8 mouse cellular contexts compared by ENCODE assay signal in genomic region chr11:103142441-103143182, GRCm38 (mm10). TPM values are rescaled to one million over a fixed set of nuclear protein-coding genes. Genes with fewer than 3 reads are reported as not detected.
DNase-seq lines count a peak whose midpoint lies in the region; ATAC-seq and TF ChIP-seq lines count a peak whose summit lies in the region.

No protein-coding gene starts in this region.

- peak; percentile 85 for ATAC-seq in embryonic facial prominence, embryonic 15.5 days (ENCODE audit: insufficient number of reproducible peaks, low FRiP score, low TSS enrichment, low read depth)
- ATAC-seq in liver, embryonic 13.5 days (ENCODE audit: low read depth), result no peak

- H3K27ac ChIP-seq in bone marrow, adult 2 months (ENCODE audit: control insufficient read depth, insufficient read depth, low read depth, low read length, poor library complexity), result peak overlapping the region; percentile 26; the same call in 1 of the 2 replicates
- peak overlapping the region; percentile 88 for H3K27ac ChIP-seq in embryonic facial prominence, embryonic 15.5 days (replicated peaks)
- H3K27ac ChIP-seq in liver, embryonic 13.5 days, result peak overlapping the region; percentile 56

- H3K36me3 ChIP-seq in embryonic facial prominence, embryonic 15.5 days, result peaks cover 13% of the 10 kb centered on the region
- H3K36me3 ChIP-seq in liver, embryonic 13.5 days, result peaks cover 20% of the 10 kb centered on the region

- peak overlapping the region; percentile 50 for H3K4me2 ChIP-seq in embryonic facial prominence, embryonic 15.5 days (replicated peaks)
- H3K4me2 ChIP-seq in liver, embryonic 13.5 days, result peak overlapping the region; percentile 5; the same call in 1 of the 2 replicates

- no peak for TF ChIP-seq POLR2A in bone marrow, adult 2 months (IDR thresholded peaks at IDR 0.05; ENCODE audit: borderline replicate concordance, control insufficient read depth, low read depth, low read length)

- peak; percentile 54 to 59 for DNase-seq in CD8-positive naive resting alpha-beta T cell, adult 2 months (ENCODE audit: low read depth in 2 of 2, low spot score in 2 of 2)
- peak; percentile 34 for DNase-seq in heart, postnatal 25 days (ENCODE audit: low spot score)
- peak; percentile 76 to 86 for DNase-seq in kidney, postnatal 4 days
- no peak for DNase-seq in liver, embryonic 13.5 days
- DNase-seq in naive thymus-derived CD4-positive, alpha-beta T cell, adult 2 months (ENCODE audit: low read depth), result peak; percentile 87
- DNase-seq in thymus, postnatal 14 days, result peak; percentile 87

- no peaks in the 10 kb centered on the region for H3K27me3 ChIP-seq in embryonic facial prominence, embryonic 15.5 days
- H3K27me3 ChIP-seq in liver, embryonic 13.5 days, result no peaks in the 10 kb centered on the region

- intact Hi-C loops in heart, postnatal 25 days (cut with DNase I), result no loop called here

- TF ChIP-seq CTCF in bone marrow, adult 2 months (IDR thresholded peaks at IDR 0.05; ENCODE audit: control insufficient read depth, insufficient read depth, low read length), result no peak

- WGBS in bone marrow, adult 2 months, result 25% methylated on average over 8 of the region's 8 CpGs
- 22% methylated on average over 8 of the region's 8 CpGs for WGBS in embryonic facial prominence, embryonic 15.5 days
- 39% methylated on average over 8 of the region's 8 CpGs for WGBS in liver, embryonic 13.5 days (ENCODE audit: insufficient replicate concordance)

- peak overlapping the region; percentile 18; the same call in 1 of the 2 replicates for H3K9ac ChIP-seq in embryonic facial prominence, embryonic 15.5 days
- H3K9ac ChIP-seq in liver, embryonic 13.5 days, result no peak overlapping the region

- peaks cover 3% of the 10 kb centered on the region for H3K4me1 ChIP-seq in bone marrow, adult 2 months (ENCODE audit: control insufficient read depth, insufficient read depth, low read length)
- H3K4me1 ChIP-seq in embryonic facial prominence, embryonic 15.5 days, result peaks cover 44% of the 10 kb centered on the region
- H3K4me1 ChIP-seq in liver, embryonic 13.5 days (replicated peaks), result peaks cover 56% of the 10 kb centered on the region

- H3K9me3 ChIP-seq in embryonic facial prominence, embryonic 15.5 days (replicated peaks), result no peaks in the 10 kb centered on the region
- H3K9me3 ChIP-seq in liver, embryonic 13.5 days (replicated peaks), result no peaks in the 10 kb centered on the region

- no peak overlapping the region for H3K4me3 ChIP-seq in bone marrow, adult 2 months (replicated peaks; ENCODE audit: control insufficient read depth, low read depth, low read length)
- H3K4me3 ChIP-seq in embryonic facial prominence, embryonic 15.5 days (replicated peaks), result peak overlapping the region; percentile 35
- no peak overlapping the region for H3K4me3 ChIP-seq in liver, embryonic 13.5 days (replicated peaks)

RNA-seq across cellular contexts. Expression of gene Hexim2, which starts 10.4 kb away (rescaled TPM):
- 2.8 and 5.7 TPM in 2 replicates for polyA plus RNA-seq in bone marrow, adult 2 months (2011; ENCODE audit: insufficient read depth, insufficient read length, low replicate concordance, missing spikeins)
- 14.0 and 14.1 TPM in 2 replicates for polyA plus RNA-seq in embryonic facial prominence, embryonic 15.5 days (2015; fragmentation: Nextera tagmentation; extraction: Ambion mirVana)
- 1 to 10 TPM; 1.3 to 2.3 TPM for total RNA-seq in heart, postnatal 25 days (2021)
- 6.3 and 7.7 TPM in 2 replicates for polyA plus RNA-seq in liver, embryonic 13.5 days (2015; fragmentation: Nextera tagmentation; extraction: Ambion mirVana)

RNA-seq across cellular contexts. Expression of gene Hexim1, which starts 26.6 kb away (rescaled TPM):
- polyA plus RNA-seq in bone marrow, adult 2 months (2011; ENCODE audit: insufficient read depth, insufficient read length, low replicate concordance, missing spikeins), result 14.0 and 21.8 TPM in 2 replicates
- polyA plus RNA-seq in embryonic facial prominence, embryonic 15.5 days (2015; fragmentation: Nextera tagmentation; extraction: Ambion mirVana), result 5.9 and 6.1 TPM in 2 replicates
- total RNA-seq in heart, postnatal 25 days (2021), result 10 to 100 TPM; 17.5 to 18.8 TPM
- 2.6 and 3.0 TPM in 2 replicates for polyA plus RNA-seq in liver, embryonic 13.5 days (2015; fragmentation: Nextera tagmentation; extraction: Ambion mirVana)

RNA-seq across cellular contexts. Expression of gene Fmnl1, which starts 28.3 kb away (rescaled TPM):
- 42.0 and 121 TPM in 2 replicates for polyA plus RNA-seq in bone marrow, adult 2 months (2011; ENCODE audit: insufficient read depth, insufficient read length, low replicate concordance, missing spikeins)
- polyA plus RNA-seq in embryonic facial prominence, embryonic 15.5 days (2015; fragmentation: Nextera tagmentation; extraction: Ambion mirVana), result 2.7 TPM in 2 replicates
- 10 to 100 TPM; 15.1 to 18.2 TPM for total RNA-seq in heart, postnatal 25 days (2021)
- polyA plus RNA-seq in liver, embryonic 13.5 days (2015; fragmentation: Nextera tagmentation; extraction: Ambion mirVana), result 3.0 TPM in 2 replicates

RNA-seq across cellular contexts. Expression of gene Acbd4, which starts 41.1 kb away (rescaled TPM):
- polyA plus RNA-seq in bone marrow, adult 2 months (2011; ENCODE audit: insufficient read depth, insufficient read length, low replicate concordance, missing spikeins), result 25.5 and 34.1 TPM in 2 replicates
- polyA plus RNA-seq in embryonic facial prominence, embryonic 15.5 days (2015; fragmentation: Nextera tagmentation; extraction: Ambion mirVana), result 23.4 and 27.9 TPM in 2 replicates
- 10 to 100 TPM; 36.7 to 39.0 TPM for total RNA-seq in heart, postnatal 25 days (2021)
- polyA plus RNA-seq in liver, embryonic 13.5 days (2015; fragmentation: Nextera tagmentation; extraction: Ambion mirVana), result 60.4 and 62.2 TPM in 2 replicates

RNA-seq across cellular contexts. Expression of gene Plcd3, which starts 41.2 kb away (rescaled TPM):
- polyA plus RNA-seq in bone marrow, adult 2 months (2011; ENCODE audit: insufficient read depth, insufficient read length, low replicate concordance, missing spikeins), result 2.6 and 5.1 TPM in 2 replicates
- 7.6 and 9.0 TPM in 2 replicates for polyA plus RNA-seq in embryonic facial prominence, embryonic 15.5 days (2015; fragmentation: Nextera tagmentation; extraction: Ambion mirVana)
- 10 to 100 TPM; 14.7 to 16.3 TPM for total RNA-seq in heart, postnatal 25 days (2021)
- 0.28 and 0.50 TPM in 2 replicates for polyA plus RNA-seq in liver, embryonic 13.5 days (2015; fragmentation: Nextera tagmentation; extraction: Ambion mirVana)

Comparison
In these comparisons a context has a peak if more than half of its experiments do, and no peak if none do; other contexts are left out.
1. H3K27ac ChIP-seq: peak in every context shown above with its lines; median percentile 88 in embryonic facial prominence, embryonic 15.5 days; 56 in liver, embryonic 13.5 days; 26 in bone marrow, adult 2 months.
2. RNA of gene Fmnl1, which starts 28.3 kb away (polyA plus RNA-seq): 42.0 to 121 TPM in bone marrow, adult 2 months; 3.0 TPM in liver, embryonic 13.5 days and 2.7 TPM in embryonic facial prominence, embryonic 15.5 days; every median in the first group is over 10 times any median in the second.